Mouse (Mus musculus): ENCODE measurements around the gene 2310022B05Rik. TPM values are rescaled to one million over a fixed set of nuclear protein-coding genes. Genes with fewer than 3 reads are reported as not detected.

The 2310022B05Rik gene
- polyA plus RNA-seq, 1 experiment from 2014 or later: 27.0 TPM

Other genes starting within 250 kb of the 2310022B05Rik start
- gene Pgbd5, start 223.7 kb downstream of the 2310022B05Rik start, polyA plus RNA-seq (2014; fragmentation: Nextera tagmentation; extraction: Ambion mirVana): 2.3 TPM in 2 replicates
- 37.1 and 38.9 TPM in 2 replicates for gene Cog2, start 142.6 kb downstream of the 2310022B05Rik start, polyA plus RNA-seq (2014; fragmentation: Nextera tagmentation; extraction: Ambion mirVana)
- gene Agt, start 93.7 kb downstream of the 2310022B05Rik start, polyA plus RNA-seq (2014; fragmentation: Nextera tagmentation; extraction: Ambion mirVana): not detected in 2 replicates
- not detected in 2 replicates for gene Capn9, start 87.3 kb downstream of the 2310022B05Rik start, polyA plus RNA-seq (2014; fragmentation: Nextera tagmentation; extraction: Ambion mirVana)
- 52.1 and 55.1 TPM in 2 replicates for gene Ttc13, start 58.6 kb upstream of the 2310022B05Rik start, polyA plus RNA-seq (2014; fragmentation: Nextera tagmentation; extraction: Ambion mirVana)
- gene Arv1, start 58.8 kb upstream of the 2310022B05Rik start, polyA plus RNA-seq (2014; fragmentation: Nextera tagmentation; extraction: Ambion mirVana): 25.7 and 27.1 TPM in 2 replicates
- gene Fam89a, start 88.5 kb upstream of the 2310022B05Rik start, polyA plus RNA-seq (2014; fragmentation: Nextera tagmentation; extraction: Ambion mirVana): 6.0 and 6.8 TPM in 2 replicates
- 1.2 and 1.4 TPM in 2 replicates for gene Trim67, start 129.7 kb upstream of the 2310022B05Rik start, polyA plus RNA-seq (2014; fragmentation: Nextera tagmentation; extraction: Ambion mirVana)
- gene Gnpat, start 199.7 kb upstream of the 2310022B05Rik start, polyA plus RNA-seq (2014; fragmentation: Nextera tagmentation; extraction: Ambion mirVana): 117 and 123 TPM in 2 replicates
- gene 2810004N23Rik, start 199.8 kb upstream of the 2310022B05Rik start, polyA plus RNA-seq (2014; fragmentation: Nextera tagmentation; extraction: Ambion mirVana): 50.9 and 51.9 TPM in 2 replicates
- 5.7 and 6.8 TPM in 2 replicates for gene Exoc8, start 234.3 kb upstream of the 2310022B05Rik start, polyA plus RNA-seq (2014; fragmentation: Nextera tagmentation; extraction: Ambion mirVana)
- gene Sprtn, start 234.5 kb upstream of the 2310022B05Rik start, polyA plus RNA-seq (2014; fragmentation: Nextera tagmentation; extraction: Ambion mirVana): 9.4 and 9.8 TPM in 2 replicates

Measured in embryonic facial prominence, embryonic 11.5 days (tissue).